Mouse (Mus musculus) 416B (cell line): ENCODE results near the gene Cd84.

Experiments used
- DNase-seq: peaks from one replicate; pipeline ENCODE4 v3.0.0; 2011; ENCODE audit warnings: low read depth

Cd84 gene

GRCm38 (mm10) chr1:171917305-171918039 lies 78.0 kb downstream of the Cd84 start, which contains the start of gene Slamf6:
TSS of gene Slamf6 (plus strand) at chr1:171917515.
- DNase-seq, result no peak

GRCm38 (mm10) chr1:171918136-171918920 lies 78.8 kb downstream of the Cd84 start:
- DNase-seq, result no peak

- no peak for DNase-seq
These were observed 79.7 kb downstream of the Cd84 start for GRCm38 (mm10) chr1:171919193-171919592.

- DNase-seq, result no peak
These were observed 80.5 kb downstream of the Cd84 start for GRCm38 (mm10) chr1:171919901-171920510.

GRCm38 (mm10) chr1:171920989-171921621 lies 81.6 kb downstream of the Cd84 start:
- peak; percentile 36 for DNase-seq

- no peak for DNase-seq
These were observed 82.1 kb downstream of the Cd84 start for GRCm38 (mm10) chr1:171921641-171922040.

- DNase-seq, result no peak
These were observed 83.3 kb downstream of the Cd84 start for GRCm38 (mm10) chr1:171922844-171923243.

GRCm38 (mm10) chr1:171924900-171925299 lies 85.4 kb downstream of the Cd84 start:
- DNase-seq, result no peak

GRCm38 (mm10) chr1:171933851-171934250 lies 94.4 kb downstream of the Cd84 start:
- no peak for DNase-seq

GRCm38 (mm10) chr1:171938952-171939948 lies 99.8 kb downstream of the Cd84 start:
- DNase-seq, result no peak
